Mouse (Mus musculus) MEL (cell line): ENCODE measurements around the gene Strap. TPM values are rescaled to one million over a fixed set of nuclear protein-coding genes. Genes with fewer than 3 reads are reported as not detected.

ENCODE experiments used
- DNase-seq: peaks from one replicate; pipeline ENCODE4 v3.0.0; 2011; ENCODE audit warnings: low read depth, low spot score
- H3K27ac ChIP-seq: 2 replicates; pipeline ENCODE4 v1.5.1; 2012; ENCODE audit warnings: low read depth, mild to moderate bottlenecking, control low read depth, low read length, moderate library complexity; ENCODE audit not compliant: control insufficient read depth
- H3K27me3 ChIP-seq, 2 experiments: fragments of 150-350 bp in 1 of 2; sonication (generic) in 1 of 2; 2 replicates each; pipeline ENCODE4 v1.6.1; 2012; ENCODE audit warnings: low read length in 2 of 2, mild to moderate bottlenecking in 2 of 2, improper control_type of control experiment in 1 of 2, moderate library complexity in 1 of 2; ENCODE audit not compliant: insufficient read depth in 2 of 2, control insufficient read depth in 1 of 2
- H3K36me3 ChIP-seq, 2 experiments: 2 replicates each; pipeline ENCODE4 v1.6.1; 2012 to 2014; ENCODE audit warnings: low read length in 2 of 2, improper control_type of control experiment in 1 of 2, inconsistent platforms in 1 of 2, mild to moderate bottlenecking in 1 of 2; ENCODE audit not compliant: insufficient read depth in 2 of 2, control insufficient read depth in 1 of 2
- H3K4me1 ChIP-seq, 2 experiments: fragments of 150-350 bp in 1 of 2; sonication (generic) in 1 of 2; 2 replicates each; pipeline ENCODE4 v1.6.1; 2012; ENCODE audit warnings: low read length in 2 of 2, improper control_type of control experiment in 1 of 2, mild to moderate bottlenecking in 1 of 2; ENCODE audit not compliant: insufficient read depth in 2 of 2, control insufficient read depth in 1 of 2
- H3K4me3 ChIP-seq, 2 experiments: fragments of 150-350 bp in 1 of 2; sonication (generic) in 1 of 2; 2 replicates each; pipeline ENCODE4 v1.5.1; 2012; ENCODE audit warnings: low read depth in 2 of 2, low read length in 2 of 2, mild to moderate bottlenecking in 2 of 2, moderate library complexity in 2 of 2, control low read depth in 1 of 2, improper control_type of control experiment in 1 of 2; ENCODE audit not compliant: control insufficient read depth in 1 of 2, insufficient read depth in 1 of 2
- H3K79me2 ChIP-seq: 2 replicates; pipeline ENCODE4 v1.6.1; 2012; ENCODE audit warnings: mild to moderate bottlenecking, low read length, moderate library complexity; ENCODE audit not compliant: control insufficient read depth, poor library complexity, insufficient read depth
- H3K9ac ChIP-seq: 2 replicates; pipeline ENCODE4 v1.6.1; 2012; ENCODE audit warnings: low read depth, mild to moderate bottlenecking, control low read depth, low read length, moderate library complexity; ENCODE audit not compliant: control insufficient read depth, poor library complexity, severe bottlenecking
- H3K9me3 ChIP-seq: fragments of 150-350 bp; sonication (generic); replicated peaks from 2 replicates; pipeline ENCODE4 v1.6.1; 2012; ENCODE audit warnings: mild to moderate bottlenecking, low read length, improper control_type of control experiment, moderate library complexity; ENCODE audit not compliant: insufficient read depth
- BHLHE40 ChIP-seq: IDR thresholded peaks from 2 replicates; pipeline ENCODE4 v1.6.1; 2012; ENCODE audit warnings: low read depth, mild to moderate bottlenecking, inconsistent platforms, low read length, improper control_type of control experiment, borderline replicate concordance
- CHD1 ChIP-seq: IDR thresholded peaks from 2 replicates; pipeline ENCODE4 v1.6.1; 2012; ENCODE audit warnings: low read depth, mild to moderate bottlenecking, inconsistent platforms, low read length, improper control_type of control experiment
- CHD2 ChIP-seq: IDR thresholded peaks from 2 replicates; pipeline ENCODE4 v1.6.1; 2011; ENCODE audit warnings: low read length, improper control_type of control experiment
- E2F4 ChIP-seq: IDR thresholded peaks from 2 replicates; pipeline ENCODE4 v1.6.1; 2011; ENCODE audit warnings: low read depth, low read length, improper control_type of control experiment, borderline replicate concordance
- ELF1 ChIP-seq: IDR thresholded peaks from 2 replicates; pipeline ENCODE4 v1.6.1; 2014; ENCODE audit warnings: low read depth, mild to moderate bottlenecking, inconsistent platforms, low read length, improper control_type of control experiment, moderate library complexity
- EP300 ChIP-seq, 2 experiments: IDR thresholded peaks; 2 replicates each; pipeline ENCODE4 v1.6.1; 2011; ENCODE audit warnings: improper control_type of control experiment in 2 of 2, low read length in 2 of 2, low read depth in 1 of 2, mild to moderate bottlenecking in 1 of 2
- HCFC1 ChIP-seq: IDR thresholded peaks from 2 replicates; pipeline ENCODE4 v1.6.1; 2012; ENCODE audit warnings: low read depth, mild to moderate bottlenecking, inconsistent platforms, low read length, improper control_type of control experiment, moderate library complexity
- JUND ChIP-seq: IDR thresholded peaks from 2 replicates; pipeline ENCODE4 v1.6.1; 2011; ENCODE audit warnings: low read depth, mild to moderate bottlenecking, improper control_type of control experiment, low read length
- KAT2A ChIP-seq: conservative IDR thresholded peaks from 2 replicates; pipeline ENCODE4 v1.6.1; 2012; ENCODE audit warnings: low read depth, low read length, improper control_type of control experiment, inconsistent platforms
- MAFK ChIP-seq: IDR thresholded peaks from 2 replicates; pipeline ENCODE4 v1.6.1; 2011; ENCODE audit warnings: low read depth, mild to moderate bottlenecking, low read length, improper control_type of control experiment, borderline replicate concordance
- MAZ ChIP-seq: IDR thresholded peaks from 2 replicates; pipeline ENCODE4 v1.6.1; 2012; ENCODE audit warnings: low read depth, mild to moderate bottlenecking, inconsistent platforms, low read length, improper control_type of control experiment
- MEF2A ChIP-seq: IDR thresholded peaks from 2 replicates; pipeline ENCODE4 v1.6.1; 2014; ENCODE audit warnings: low read depth, mild to moderate bottlenecking, inconsistent platforms, low read length, improper control_type of control experiment; ENCODE audit not compliant: poor library complexity, insufficient replicate concordance, severe bottlenecking; ENCODE audit errors: extremely low read depth
- MXI1 ChIP-seq: IDR thresholded peaks from 2 replicates; pipeline ENCODE4 v1.6.1; 2011; ENCODE audit warnings: mild to moderate bottlenecking, low read depth, low read length, improper control_type of control experiment
- MYB ChIP-seq: IDR thresholded peaks from 2 replicates; pipeline ENCODE4 v1.6.1; 2011; ENCODE audit warnings: mild to moderate bottlenecking, low read depth, low read length, improper control_type of control experiment
- NELFE ChIP-seq: IDR thresholded peaks from 2 replicates; pipeline ENCODE4 v1.6.1; 2011; ENCODE audit warnings: low read depth, low read length, improper control_type of control experiment
- NRF1 ChIP-seq: IDR thresholded peaks from 2 replicates; pipeline ENCODE4 v1.6.1; 2014; ENCODE audit warnings: low read depth, mild to moderate bottlenecking, inconsistent platforms, low read length, improper control_type of control experiment, moderate library complexity; ENCODE audit not compliant: poor library complexity, insufficient read depth, severe bottlenecking
- POLR2AphosphoS5 ChIP-seq: IDR thresholded peaks from 2 replicates; pipeline ENCODE4 v1.6.1; 2012; ENCODE audit warnings: low read depth, borderline replicate concordance, mild to moderate bottlenecking, inconsistent platforms, low read length, moderate library complexity, mixed read lengths
- RCOR1 ChIP-seq: IDR thresholded peaks from 2 replicates; pipeline ENCODE4 v1.6.1; 2012; ENCODE audit warnings: low read depth, mild to moderate bottlenecking, inconsistent platforms, low read length, improper control_type of control experiment
- TAL1 ChIP-seq: IDR thresholded peaks from 2 replicates; pipeline ENCODE4 v1.6.1; 2012; ENCODE audit warnings: mild to moderate bottlenecking, inconsistent platforms, low read length, moderate library complexity, mixed read lengths
- TBP ChIP-seq: IDR thresholded peaks from 2 replicates; pipeline ENCODE4 v1.8.0; 2011; ENCODE audit warnings: low read depth, low read length, improper control_type of control experiment
- TCF12 ChIP-seq: IDR thresholded peaks from 2 replicates; pipeline ENCODE4 v1.6.1; 2014; ENCODE audit warnings: low read depth, mild to moderate bottlenecking, inconsistent platforms, low read length, improper control_type of control experiment, moderate library complexity
- USF1 ChIP-seq: IDR thresholded peaks from 2 replicates; pipeline ENCODE4 v1.6.1; 2014; ENCODE audit warnings: low read depth, mild to moderate bottlenecking, inconsistent platforms, low read length, improper control_type of control experiment, moderate library complexity
- ZC3H11A ChIP-seq: IDR thresholded peaks from 2 replicates; pipeline ENCODE4 v1.6.1; 2012; ENCODE audit warnings: low read depth, mild to moderate bottlenecking, inconsistent platforms, low read length, improper control_type of control experiment
- ZNF384 ChIP-seq: IDR thresholded peaks from 2 replicates; pipeline ENCODE4 v1.6.1; 2012; ENCODE audit warnings: low read depth, mild to moderate bottlenecking, inconsistent platforms, low read length, improper control_type of control experiment
- polyA plus RNA-seq, 2 experiments: library from polyadenylated mRNA; stranded (reverse) in 1 of 2; unstranded in 1 of 2; fragments of >175 nt in 1 of 2; fragments of >200 nt in 1 of 2; gene quantifications; 2 replicates each; pipeline versions ENCODE4 v1.2.1 to v1.2.4; 2012; ENCODE audit warnings: low replicate concordance in 2 of 2, low read depth in 1 of 2; ENCODE audit not compliant: insufficient read length in 2 of 2, insufficient read depth in 1 of 2, missing spikeins in 1 of 2
- total RNA-seq: library from RNA; depleted of rRNA; stranded (reverse); fragments of 300-350 nt; gene quantifications from 2 replicates; pipeline ENCODE4 v1.2.3, GENCODE M21; 2012

Strap gene
- total and polyA plus RNA-seq, 3 experiments, result 142 to 194 TPM; not detected in 1

DNA sequence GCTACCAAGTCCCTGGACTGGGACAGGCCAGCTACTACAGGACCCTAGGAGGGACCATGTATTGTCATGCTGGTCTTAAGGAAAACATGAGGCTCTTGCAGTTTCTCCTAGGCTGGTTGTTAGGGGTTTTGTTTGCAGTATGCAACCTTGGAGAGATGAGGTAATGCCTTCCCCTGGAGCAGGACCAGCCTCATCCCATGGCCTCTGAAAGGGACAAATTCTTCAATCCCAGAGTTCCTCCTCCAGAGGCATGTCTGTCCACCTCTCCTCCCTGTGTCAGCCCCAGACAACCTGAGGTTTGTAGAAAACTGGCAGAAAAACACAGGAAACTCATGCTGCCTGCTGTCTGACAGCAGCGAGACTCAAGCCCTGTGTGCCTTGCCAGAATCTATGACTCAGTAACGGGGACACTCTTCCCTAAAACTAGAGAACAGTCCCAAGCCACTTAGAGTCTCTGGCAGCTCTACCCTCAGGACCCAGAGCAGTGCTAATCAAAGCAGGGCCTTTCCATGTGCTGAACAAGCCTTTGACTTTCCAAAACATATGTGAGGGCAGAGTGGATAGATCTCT is 44.2 kb upstream of the Strap start:
- Histone ChIP-seq H3K4me3 (no peak overlapping the region), H3K9ac (no peak overlapping the region), H3K4me1 (no peaks in the 10 kb centered on the region), H3K27me3 (no peaks in the 10 kb centered on the region), H3K27ac (no peak overlapping the region), H3K9me3 (no peaks in the 10 kb centered on the region), H3K36me3 (no peaks in the 10 kb centered on the region), H3K79me2 (no peaks in the 10 kb centered on the region)
- no peak for DNase-seq
- no peak for TF ChIP-seq HCFC1
- no peak for TF ChIP-seq USF1
- TF ChIP-seq ELF1, result no peak
- TF ChIP-seq JUND, result no peak
- TF ChIP-seq CHD2, result no peak

DNA sequence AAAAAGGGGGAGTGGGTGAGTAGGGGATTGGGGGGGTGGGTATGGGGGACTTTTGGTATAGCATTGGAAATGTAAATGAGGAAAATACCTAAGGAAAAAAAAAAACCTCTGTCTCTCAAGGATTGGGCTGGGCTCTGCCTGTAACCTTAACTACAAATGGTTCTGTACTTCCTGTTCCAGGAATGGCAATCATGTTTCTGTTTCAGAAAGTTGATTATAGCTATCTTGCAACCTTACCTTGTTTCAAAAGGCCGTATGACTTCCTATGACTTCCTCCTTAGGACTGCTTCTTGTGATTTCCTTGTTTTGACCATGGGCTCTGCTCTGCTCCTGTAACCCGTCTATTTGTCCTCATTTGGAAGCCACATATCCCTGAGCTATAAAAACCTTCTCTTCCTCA is 40.6 kb upstream of the Strap start:
- no peaks in the 10 kb centered on the region for H3K36me3 ChIP-seq
- TF ChIP-seq ZNF384, result no peak
- TF ChIP-seq NELFE, result no peak
- TF ChIP-seq MYB, result no peak
- no peak for TF ChIP-seq E2F4
- no peak for TF ChIP-seq CHD1
- no peak for TF ChIP-seq ZC3H11A
- TF ChIP-seq BHLHE40, result no peak
- TF ChIP-seq MEF2A, result no peak
- TF ChIP-seq TAL1, result no peak
- TF ChIP-seq, all 39 proteins: peak for 0
- Histone ChIP-seq H3K9ac (no peak overlapping the region), H3K9me3 (no peaks in the 10 kb centered on the region), H3K27ac (no peak overlapping the region), H3K4me1 (no peaks in the 10 kb centered on the region), H3K4me3 (no peak overlapping the region), H3K79me2 (no peaks in the 10 kb centered on the region), H3K27me3 (no peaks in the 10 kb centered on the region)
- no peak for DNase-seq

DNA sequence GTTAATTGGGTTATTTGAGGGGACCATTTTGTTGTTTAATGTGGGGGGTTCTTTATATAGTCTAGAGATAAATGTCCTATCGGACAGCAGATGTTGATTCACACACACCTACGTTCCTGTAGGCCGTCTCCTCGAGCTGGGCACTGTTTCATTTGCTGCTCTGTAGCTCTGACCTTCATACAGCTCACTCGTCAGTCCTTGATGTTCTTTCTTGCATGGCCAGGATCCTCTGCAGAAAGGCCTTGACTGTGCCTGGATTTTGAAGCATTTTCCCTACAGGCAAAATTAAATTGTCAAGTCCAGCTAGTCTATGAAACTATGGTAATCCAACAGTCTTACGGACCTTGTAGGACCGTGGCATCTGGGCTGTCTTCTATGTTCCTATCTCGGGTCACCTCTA is 39.8 kb upstream of the Strap start:
- no peaks in the 10 kb centered on the region for H3K9me3 ChIP-seq
- DNase-seq, result no peak
- H3K27me3 ChIP-seq, result no peaks in the 10 kb centered on the region
- H3K4me3 ChIP-seq, result no peak overlapping the region
- no peak overlapping the region for H3K27ac ChIP-seq
- no peaks in the 10 kb centered on the region for H3K4me1 ChIP-seq
- TF ChIP-seq E2F4 (no peak), KAT2A (no peak), MAFK (no peak), NRF1 (no peak), USF1 (no peak), CHD2 (no peak), ELF1 (no peak), MXI1 (no peak), EP300 (IDR thresholded peaks at IDR 0.05; ENCODE audit: low read depth in 1 of 2, low read length in 2 of 2) (no peak), MAZ (no peak), RCOR1 (no peak), TBP (no peak), HCFC1 (no peak), CHD1 (no peak), TCF12 (no peak), BHLHE40 (no peak), POLR2AphosphoS5 (no peak), ZC3H11A (no peak)
- H3K36me3 ChIP-seq, result no peaks in the 10 kb centered on the region
- no peak overlapping the region for H3K9ac ChIP-seq
- no peaks in the 10 kb centered on the region for H3K79me2 ChIP-seq
